In genomic region chr2:152155414-152156208, GRCm38 (mm10) we compare ENCODE assay signal across 10 mouse cellular contexts. TPM values are rescaled to one million over a fixed set of nuclear protein-coding genes. Genes with fewer than 3 reads are reported as not detected.
DNase-seq lines count a peak whose midpoint lies in the region; ATAC-seq and TF ChIP-seq lines count a peak whose summit lies in the region.
"Had no signal": no experiment of that assay in that cellular context is flagged by ENCODE, and none has a peak within 500 bp of the region (broad histone marks: within the 10 kb centered on the region; RNA-seq: fewer than 3 reads in every experiment).

No protein-coding gene starts in this region.

- TF ChIP-seq EP300 in stomach, postnatal 0 days (optimal IDR thresholded peaks at IDR 0.05) = no peak

- no peak overlapping the region for H3K27ac ChIP-seq in stomach, embryonic 14.5 days (ENCODE audit: low read length)
- no peak overlapping the region for H3K27ac ChIP-seq in stomach, postnatal 0 days (replicated peaks)
- H3K27ac ChIP-seq: liver, embryonic 13.5 days; stomach, embryonic 15.5 days had no signal

- TF ChIP-seq CTCF in stomach, postnatal 0 days (IDR thresholded peaks at IDR 0.05; ENCODE audit: low read depth) = no peak

- H3K36me3 ChIP-seq in stomach, embryonic 14.5 days (ENCODE audit: control insufficient read depth, insufficient read depth, low read length) = no peaks in the 10 kb centered on the region
- H3K36me3 ChIP-seq in stomach, postnatal 0 days (ENCODE audit: control insufficient read depth, insufficient read depth, low read length) = no peaks in the 10 kb centered on the region
- H3K36me3 ChIP-seq: liver, embryonic 13.5 days; stomach, embryonic 15.5 days had no signal

- no peak for DNase-seq in stomach, postnatal 0 days (ENCODE audit: low spot score)
- DNase-seq in heart, postnatal 4 days = peak; percentile 85
- DNase-seq in skeletal muscle tissue, adult 2 months (ENCODE audit: low read depth, low spot score) = peak; percentile 54
- DNase-seq in right cerebral cortex, postnatal 14 days = no peak
- DNase-seq: liver, embryonic 13.5 days had no signal

- no peak overlapping the region for H3K4me3 ChIP-seq in stomach, embryonic 14.5 days (ENCODE audit: low read depth, low read length)
- no peak overlapping the region for H3K4me3 ChIP-seq in stomach, postnatal 0 days (ENCODE audit: low read depth, low read length)
- H3K4me3 ChIP-seq: liver, embryonic 13.5 days; stomach, embryonic 15.5 days had no signal

- no peak overlapping the region for H3K9ac ChIP-seq in stomach, embryonic 14.5 days (replicated peaks; ENCODE audit: low read depth, low read length)
- no peak overlapping the region for H3K9ac ChIP-seq in stomach, postnatal 0 days (ENCODE audit: low read length)
- H3K9ac ChIP-seq: liver, embryonic 13.5 days; stomach, embryonic 15.5 days had no signal

- no peaks in the 10 kb centered on the region for H3K9me3 ChIP-seq in stomach, embryonic 14.5 days (ENCODE audit: control insufficient read depth, low read depth, low read length)
- H3K9me3 ChIP-seq in stomach, postnatal 0 days (ENCODE audit: control insufficient read depth, low read length) = no peaks in the 10 kb centered on the region
- H3K9me3 ChIP-seq: liver, embryonic 13.5 days; stomach, embryonic 15.5 days had no signal

- ATAC-seq in stomach, embryonic 14.5 days (ENCODE audit: insufficient number of reproducible peaks, insufficient read depth, low FRiP score, low read depth) = peak; percentile 49; the same call in 1 of the 2 replicates
- no peak for ATAC-seq in stomach, postnatal 0 days (ENCODE audit: low FRiP score, low TSS enrichment)
- 0 out of 2 replicates have a peak, but pooled peaks have one; percentile 8 for ATAC-seq in erythroblast, adult 5-6 weeks (replicated peaks; ENCODE audit: low FRiP score, poor library complexity, severe bottlenecking)
- no peak for ATAC-seq in erythroid progenitor cell, adult 5-6 weeks (replicated peaks; ENCODE audit: low FRiP score, poor library complexity, severe bottlenecking)
- no peak for ATAC-seq in activated CD4-positive, CD25-positive, alpha-beta regulatory T cell, adult 4 months

- no peaks in the 10 kb centered on the region for H3K27me3 ChIP-seq in stomach, embryonic 14.5 days (ENCODE audit: control insufficient read depth, insufficient read depth, low read length)
- no peaks in the 10 kb centered on the region for H3K27me3 ChIP-seq in stomach, postnatal 0 days (ENCODE audit: control insufficient read depth, insufficient read depth, low read length)
- H3K27me3 ChIP-seq: liver, embryonic 13.5 days; stomach, embryonic 15.5 days had no signal

- 0 out of 2 replicates have a peak, but pooled peaks cover 6% of the 10 kb centered on the region for H3K4me1 ChIP-seq in stomach, embryonic 14.5 days (ENCODE audit: control insufficient read depth, insufficient read depth, low read length)
- no peaks in the 10 kb centered on the region for H3K4me1 ChIP-seq in stomach, postnatal 0 days (replicated peaks; ENCODE audit: control insufficient read depth, insufficient read depth)
- H3K4me1 ChIP-seq: stomach, embryonic 15.5 days had no signal

- H3K4me2 ChIP-seq in stomach, embryonic 14.5 days (replicated peaks; ENCODE audit: low read depth, low read length) = no peak overlapping the region
- no peak overlapping the region for H3K4me2 ChIP-seq in stomach, postnatal 0 days (replicated peaks; ENCODE audit: low read depth)
- H3K4me2 ChIP-seq: liver, embryonic 13.5 days; stomach, embryonic 15.5 days had no signal

- 45% methylated on average over 7 of the region's 7 CpGs for WGBS in stomach, embryonic 14.5 days
- WGBS in stomach, postnatal 0 days = 51% methylated on average over 7 of the region's 7 CpGs

RNA-seq across cellular contexts. Expression of gene Tcf15, which starts 12.2 kb away (rescaled TPM):
- 12.9 and 14.1 TPM in 2 replicates for polyA plus RNA-seq in stomach, embryonic 14.5 days (2014; fragmentation: Nextera tagmentation; extraction: Ambion mirVana)
- 2.5 and 3.1 TPM in 2 replicates for polyA plus RNA-seq in stomach, postnatal 0 days (2015; fragmentation: Nextera tagmentation; extraction: Ambion mirVana)
- total RNA-seq in erythroblast, adult 5-6 weeks (2015; ENCODE audit: low replicate concordance) = not detected in 2 replicates
- total RNA-seq in erythroblast, adult 5-6 weeks (2017; ENCODE audit: low replicate concordance) = not detected in 2 replicates
- 10 to 100 TPM; 29.6 to 38.0 TPM for total RNA-seq in heart, postnatal 4 days (2021)
- not detected in 2 replicates for total RNA-seq in erythroid progenitor cell, adult 5-6 weeks (2015; ENCODE audit: low replicate concordance)
- total RNA-seq in erythroid progenitor cell, adult 5-6 weeks (2017; ENCODE audit: low replicate concordance) = not detected in 2 replicates
- not detected for polyA plus RNA-seq in activated CD4-positive, CD25-positive, alpha-beta regulatory T cell, adult 4 months (2017; shearing (Covaris generic))

RNA-seq across cellular contexts. Expression of gene Srxn1, which starts 50.3 kb away (rescaled TPM):
- 7.6 and 11.4 TPM in 2 replicates for polyA plus RNA-seq in stomach, embryonic 14.5 days (2014; fragmentation: Nextera tagmentation; extraction: Ambion mirVana)
- polyA plus RNA-seq in stomach, postnatal 0 days (2015; fragmentation: Nextera tagmentation; extraction: Ambion mirVana) = 28.4 and 31.4 TPM in 2 replicates
- 3.5 and 6.7 TPM in 2 replicates for total RNA-seq in erythroblast, adult 5-6 weeks (2015; ENCODE audit: low replicate concordance)
- total RNA-seq in erythroblast, adult 5-6 weeks (2017; ENCODE audit: low replicate concordance) = 8.4 and 9.5 TPM in 2 replicates
- 1 to 10 TPM; 9.0 TPM for total RNA-seq in heart, postnatal 4 days (2021)
- total RNA-seq in erythroid progenitor cell, adult 5-6 weeks (2015; ENCODE audit: low replicate concordance) = 10.1 and 16.3 TPM in 2 replicates
- 11.5 and 35.3 TPM in 2 replicates for total RNA-seq in erythroid progenitor cell, adult 5-6 weeks (2017; ENCODE audit: low replicate concordance)
- 1 to 10 TPM in 1 of 2 experiments, under 1 TPM in 1; 0.92 to 1.5 TPM for polyA plus RNA-seq in activated CD4-positive, CD25-positive, alpha-beta regulatory T cell, adult 4 months (2017; shearing (Covaris generic))

Comparison
In these comparisons a context has a peak if more than half of its experiments do, and no peak if none do; other contexts are left out.
1. ATAC-seq: peak in stomach, embryonic 14.5 days (single experiment) and erythroblast, adult 5-6 weeks (single experiment); none in stomach, postnatal 0 days (single experiment), erythroid progenitor cell, adult 5-6 weeks (single experiment) and activated CD4-positive, CD25-positive, alpha-beta regulatory T cell, adult 4 months (single experiment).
2. DNase-seq: peak in heart, postnatal 4 days (single experiment) and skeletal muscle tissue, adult 2 months (single experiment); none in stomach, postnatal 0 days (single experiment) and right cerebral cortex, postnatal 14 days (single experiment).
3. RNA of gene Tcf15, which starts 12.2 kb away (total RNA-seq): 29.6 to 38.0 TPM in heart, postnatal 4 days; not detected in erythroblast, adult 5-6 weeks and not detected in erythroid progenitor cell, adult 5-6 weeks; every median in the first group is over 10 times any median in the second.